Mouse (Mus musculus): ENCODE results near the gene Akap8.

GRCm38 (mm10) chr17:32358943-32359340 is 37.9 kb upstream of the Akap8 start:
- TF ChIP-seq CTCF (IDR thresholded peaks at IDR 0.05; ENCODE audit: insufficient read depth, low read depth, low read length) = no peak
- TF ChIP-seq POLR2A (IDR thresholded peaks at IDR 0.05; ENCODE audit: insufficient read depth, low read depth, low read length) = no peak
